Mouse (Mus musculus) testis, adult 2 months (tissue): ENCODE measurements around the gene Wdtc1.

Source experiments
- CTCF ChIP-seq: fragments of 200-500 bp; IDR thresholded peaks from 2 replicates; pipeline ENCODE4 v1.5.1; 2012; ENCODE audit warnings: low read depth, mild to moderate bottlenecking, inconsistent platforms, low read length, moderate library complexity; ENCODE audit not compliant: control insufficient read depth, insufficient read depth, insufficient replicate concordance
- POLR2A ChIP-seq: fragments of 200-500 bp; IDR thresholded peaks from 2 replicates; pipeline ENCODE4 v1.6.1; 2012; ENCODE audit warnings: low read depth, mild to moderate bottlenecking, inconsistent platforms, low read length, moderate library complexity; ENCODE audit not compliant: control insufficient read depth

DNA sequence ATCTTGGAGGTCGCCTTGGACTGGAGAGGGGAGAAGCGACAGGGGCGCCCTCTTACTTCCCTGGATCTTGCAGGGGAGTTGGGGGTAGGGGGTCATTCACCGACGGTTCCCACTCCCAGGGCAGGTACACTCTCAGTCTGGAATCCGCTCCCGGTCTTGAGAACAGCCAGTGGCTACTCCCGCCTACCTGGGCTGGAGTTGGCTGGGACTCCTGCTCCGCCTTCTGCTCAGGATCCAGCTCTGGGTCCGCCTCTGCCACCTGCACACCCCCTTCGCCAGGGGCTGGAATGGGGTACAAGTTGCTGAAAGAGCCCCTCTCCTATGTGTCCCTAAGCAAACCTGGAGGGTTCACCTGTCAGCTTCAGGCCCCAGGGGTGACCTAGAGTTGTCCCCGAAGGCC, 96.1 kb downstream of the Wdtc1 start:
- TF ChIP-seq CTCF: no peak
- TF ChIP-seq POLR2A: no peak
